Mouse (Mus musculus) mesoderm, embryonic 11.5 days (tissue): ENCODE results near the gene Cfap77.

ENCODE experiments used
- DNase-seq: peaks from one replicate; pipeline ENCODE4 v3.0.0-alpha.2; 2012; ENCODE audit warnings: low read depth, low spot score

Gene Cfap77

GRCm38 (mm10) chr2:28907691-28908388 is 147.0 kb downstream of the Cfap77 start:
- no peak for DNase-seq

GRCm38 (mm10) chr2:28905561-28905960 is 149.3 kb downstream of the Cfap77 start:
- no peak for DNase-seq

- no peak for DNase-seq
Observed at GRCm38 (mm10) chr2:28904786-28905185, 150.1 kb downstream of the Cfap77 start.

GRCm38 (mm10) chr2:28903871-28904270 is 151.0 kb downstream of the Cfap77 start:
- DNase-seq, result no peak

GRCm38 (mm10) chr2:28902291-28902690 is 152.6 kb downstream of the Cfap77 start:
- no peak for DNase-seq

GRCm38 (mm10) chr2:28897340-28897899 is 157.4 kb downstream of the Cfap77 start:
- no peak for DNase-seq

GRCm38 (mm10) chr2:28895876-28896275 is 159.0 kb downstream of the Cfap77 start:
- DNase-seq, result no peak

GRCm38 (mm10) chr2:28893526-28893925 is 161.3 kb downstream of the Cfap77 start:
- no peak for DNase-seq

GRCm38 (mm10) chr2:28892796-28893195 is 162.1 kb downstream of the Cfap77 start:
- no peak for DNase-seq

GRCm38 (mm10) chr2:28884914-28885313 is 170.0 kb downstream of the Cfap77 start:
- DNase-seq, result no peak

- DNase-seq, result no peak
Observed at GRCm38 (mm10) chr2:28882826-28883485, 171.9 kb downstream of the Cfap77 start.

- DNase-seq, result no peak
Observed at GRCm38 (mm10) chr2:28882047-28882446, 172.8 kb downstream of the Cfap77 start.

GRCm38 (mm10) chr2:28881275-28881674 is 173.6 kb downstream of the Cfap77 start:
- no peak for DNase-seq
